Mouse (Mus musculus): ENCODE data around the gene Dlgap1.

GRCm38 (mm10) chr17:70004628-70005027, 35.8 kb downstream of the Dlgap1 start:
- TF ChIP-seq GATA1 (IDR thresholded peaks at IDR 0.05; ENCODE audit: borderline replicate concordance, low read length), result no peak
- no peak for TF ChIP-seq FLI1 (IDR thresholded peaks at IDR 0.05; ENCODE audit: low read length)
